Mouse (Mus musculus): ENCODE results near the gene Asxl1.

The Asxl1 gene

GRCm38 (mm10) chr2:153345454-153346220 is at the start of gene Asxl1:
TSS of gene Asxl1 (plus strand) at chr2:153345829.
- DNase-seq (ENCODE audit: low read depth, low spot score), result peak; percentile 99

GRCm38 (mm10) chr2:153297771-153298170 is 47.9 kb upstream of the Asxl1 start:
- DNase-seq (ENCODE audit: low read depth, low spot score), result no peak

GRCm38 (mm10) chr2:153298460-153298859 is 47.2 kb upstream of the Asxl1 start:
- no peak for DNase-seq (ENCODE audit: low read depth, low spot score)

- no peak for DNase-seq (ENCODE audit: low read depth, low spot score)
Observed at GRCm38 (mm10) chr2:153298863-153299262, 46.8 kb upstream of the Asxl1 start.

- no peak for DNase-seq (ENCODE audit: low read depth, low spot score)
Observed at GRCm38 (mm10) chr2:153301123-153301522, 44.5 kb upstream of the Asxl1 start.

- DNase-seq (ENCODE audit: low read depth, low spot score), result peak; percentile 44
Observed at GRCm38 (mm10) chr2:153305240-153305639, 40.4 kb upstream of the Asxl1 start.

- DNase-seq (ENCODE audit: low read depth, low spot score), result no peak
Observed at GRCm38 (mm10) chr2:153308586-153308985, 37.0 kb upstream of the Asxl1 start.

- DNase-seq (ENCODE audit: low read depth, low spot score), result no peak
Observed at GRCm38 (mm10) chr2:153309106-153309505, 36.5 kb upstream of the Asxl1 start.

- DNase-seq (ENCODE audit: low read depth, low spot score), result no peak
Observed at GRCm38 (mm10) chr2:153310228-153310627, 35.4 kb upstream of the Asxl1 start.

- no peak for DNase-seq (ENCODE audit: low read depth, low spot score)
Observed at GRCm38 (mm10) chr2:153312884-153313283, 32.7 kb upstream of the Asxl1 start.

- DNase-seq (ENCODE audit: low read depth, low spot score), result no peak
Observed at GRCm38 (mm10) chr2:153318408-153318807, 27.2 kb upstream of the Asxl1 start.

- DNase-seq (ENCODE audit: low read depth, low spot score), result no peak
Observed at GRCm38 (mm10) chr2:153319036-153319643, 26.5 kb upstream of the Asxl1 start.

- DNase-seq (ENCODE audit: low read depth, low spot score), result no peak
Observed at GRCm38 (mm10) chr2:153325706-153326376, 19.8 kb upstream of the Asxl1 start.

- no peak for DNase-seq (ENCODE audit: low read depth, low spot score)
Observed at GRCm38 (mm10) chr2:153332271-153332670, 13.4 kb upstream of the Asxl1 start.

- no peak for DNase-seq (ENCODE audit: low read depth, low spot score)
Observed at GRCm38 (mm10) chr2:153332981-153333380, 12.6 kb upstream of the Asxl1 start.

GRCm38 (mm10) chr2:153333822-153334232 is 11.8 kb upstream of the Asxl1 start:
- no peak for DNase-seq (ENCODE audit: low read depth, low spot score)

- no peak for DNase-seq (ENCODE audit: low read depth, low spot score)
Observed at GRCm38 (mm10) chr2:153334281-153334680, 11.3 kb upstream of the Asxl1 start.

GRCm38 (mm10) chr2:153336117-153336516 is 9.5 kb upstream of the Asxl1 start:
- DNase-seq (ENCODE audit: low read depth, low spot score), result no peak

GRCm38 (mm10) chr2:153338361-153339350 is 7.0 kb upstream of the Asxl1 start:
- no peak for DNase-seq (ENCODE audit: low read depth, low spot score)

- DNase-seq (ENCODE audit: low read depth, low spot score), result no peak
Observed at GRCm38 (mm10) chr2:153342166-153342565, 3.5 kb upstream of the Asxl1 start.

GRCm38 (mm10) chr2:153342602-153343001 is 3.0 kb upstream of the Asxl1 start:
- no peak for DNase-seq (ENCODE audit: low read depth, low spot score)

Data from mesoderm, embryonic 11.5 days (tissue).